Mouse (Mus musculus): ENCODE measurements at regions not wholly inside any gene's neighbourhood (a gene's known extent, or its start where the extent isn't known, plus 50 kb on each side); places are given as distances from the start of the nearest gene placed in this dataset.
A peak's percentile ranks its signal among the peaks of the same experiment; 100 is the strongest.

- no peaks in the 10 kb centered on the region for H3K4me1 ChIP-seq (ENCODE audit: control insufficient read depth, insufficient read depth, low read length)
- H3K27ac ChIP-seq (ENCODE audit: insufficient read depth, low read length): no peak overlapping the region
- peaks cover 1% of the 10 kb centered on the region; the same call in 1 of the 2 replicates for H3K27me3 ChIP-seq (ENCODE audit: control insufficient read depth, insufficient read depth, low read length)
- TF ChIP-seq POLR2A (IDR thresholded peaks at IDR 0.05; ENCODE audit: borderline replicate concordance, insufficient read depth, low read length): no peak
- no peak for TF ChIP-seq CTCF (IDR thresholded peaks at IDR 0.05; ENCODE audit: borderline replicate concordance, insufficient read depth, low read depth, low read length)
- WGBS: 36% methylated on average over 19 of the region's 19 CpGs
- no peak for DNase-seq
- no peak overlapping the region for H3K4me3 ChIP-seq (replicated peaks; ENCODE audit: insufficient read depth, low read depth, low read length)
Measured at GRCm38 (mm10) chr2:159080784-159081544, 286.4 kb downstream of the Dhx35 start.

DNA sequence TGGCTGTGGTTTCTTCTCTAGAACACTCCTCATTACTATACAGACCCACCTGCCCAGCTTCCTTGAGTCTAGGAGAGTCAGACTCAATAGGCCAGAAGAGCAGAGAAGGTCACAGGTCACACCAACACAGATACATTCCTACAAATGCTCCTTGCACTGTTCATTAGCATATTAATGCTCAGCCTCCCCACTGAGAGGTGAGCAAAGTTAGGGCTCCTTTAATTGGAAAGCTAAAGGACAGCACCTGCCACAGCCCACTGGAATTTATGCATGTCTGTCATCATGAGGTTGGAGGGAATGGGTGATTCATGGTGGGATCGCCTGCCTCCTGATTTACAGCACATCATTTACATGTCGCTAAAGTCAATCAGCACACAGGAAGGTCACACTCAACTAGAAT, 292.2 kb downstream of the Dhx35 start:
- no peak for TF ChIP-seq CTCF (IDR thresholded peaks at IDR 0.05; ENCODE audit: borderline replicate concordance, insufficient read depth, low read depth, low read length)
- no peak for TF ChIP-seq POLR2A (IDR thresholded peaks at IDR 0.05; ENCODE audit: borderline replicate concordance, insufficient read depth, low read length)
- H3K27me3 ChIP-seq (ENCODE audit: control insufficient read depth, insufficient read depth, low read length): no peaks in the 10 kb centered on the region; the same call in 1 of the 2 replicates
- no peak overlapping the region for H3K27ac ChIP-seq (ENCODE audit: insufficient read depth, low read length)
- DNase-seq: no peak
- H3K4me1 ChIP-seq (ENCODE audit: control insufficient read depth, insufficient read depth, low read length): no peaks in the 10 kb centered on the region
- no peak overlapping the region for H3K4me3 ChIP-seq (replicated peaks; ENCODE audit: insufficient read depth, low read depth, low read length)
- 89% methylated on average over 2 of the region's 2 CpGs for WGBS

DNA sequence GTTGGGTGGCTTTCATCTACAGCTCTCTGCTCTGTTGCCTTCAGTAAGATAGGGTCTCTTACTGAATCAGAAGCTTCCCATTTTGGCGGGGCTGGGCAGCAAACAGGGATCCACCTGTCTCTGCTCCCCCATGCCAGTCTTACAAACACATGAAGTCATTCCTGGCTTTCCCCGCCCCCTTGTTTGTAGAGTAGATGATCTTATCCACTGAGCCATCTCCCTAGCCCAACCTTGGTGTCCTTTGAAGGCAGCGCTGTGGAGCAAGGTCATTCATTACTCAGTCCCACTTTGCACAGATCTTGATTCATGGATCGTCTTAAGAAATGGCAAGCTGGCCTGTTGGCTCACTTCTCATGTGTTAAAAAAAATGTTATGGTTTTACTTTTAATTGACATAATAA, 293.6 kb downstream of the Dhx35 start:
- 95% methylated on average over 4 of the region's 4 CpGs for WGBS
- TF ChIP-seq POLR2A (IDR thresholded peaks at IDR 0.05; ENCODE audit: borderline replicate concordance, insufficient read depth, low read length) (no peak), CTCF (IDR thresholded peaks at IDR 0.05; ENCODE audit: borderline replicate concordance, insufficient read depth, low read depth, low read length) (no peak)

DNA sequence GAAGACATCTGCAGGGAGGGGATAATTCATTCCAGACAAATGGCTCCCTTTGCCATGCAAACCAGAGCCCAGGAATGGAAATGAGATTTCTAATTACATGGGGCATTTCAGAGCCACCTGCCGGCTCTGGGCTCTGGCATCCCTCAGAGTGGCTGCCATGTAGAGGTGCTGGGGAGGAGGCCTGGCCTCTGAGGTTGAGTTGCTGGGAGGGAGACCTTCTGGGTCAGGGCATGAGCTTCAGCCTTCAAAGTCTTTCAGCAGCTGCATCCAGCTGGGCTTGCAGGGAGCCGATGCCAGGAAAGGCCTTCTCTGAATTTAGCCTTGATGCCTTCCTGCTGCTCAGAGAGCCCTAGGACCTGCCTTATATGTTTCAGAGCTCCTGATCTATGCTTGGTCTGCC, 302.1 kb downstream of the Dhx35 start:
- H3K27ac ChIP-seq (ENCODE audit: insufficient read depth, low read length): no peak overlapping the region
- no peaks in the 10 kb centered on the region; the same call in 1 of the 2 replicates for H3K27me3 ChIP-seq (ENCODE audit: control insufficient read depth, insufficient read depth, low read length)
- no peaks in the 10 kb centered on the region for H3K4me1 ChIP-seq (ENCODE audit: control insufficient read depth, insufficient read depth, low read length)
- 68% methylated on average over 2 of the region's 2 CpGs for WGBS
- H3K4me3 ChIP-seq (replicated peaks; ENCODE audit: insufficient read depth, low read depth, low read length): no peak overlapping the region
- TF ChIP-seq POLR2A (IDR thresholded peaks at IDR 0.05; ENCODE audit: borderline replicate concordance, insufficient read depth, low read length) (no peak), CTCF (IDR thresholded peaks at IDR 0.05; ENCODE audit: borderline replicate concordance, insufficient read depth, low read depth, low read length) (no peak)
- DNase-seq: no peak

More for the DNA sequence above, 293.6 kb downstream of the Dhx35 start:
- Histone ChIP-seq H3K27me3 (ENCODE audit: control insufficient read depth, insufficient read depth, low read length) (no peaks in the 10 kb centered on the region; the same call in 1 of the 2 replicates), H3K27ac (ENCODE audit: insufficient read depth, low read length) (no peak overlapping the region), H3K4me3 (replicated peaks; ENCODE audit: insufficient read depth, low read depth, low read length) (no peak overlapping the region), H3K4me1 (ENCODE audit: control insufficient read depth, insufficient read depth, low read length) (no peaks in the 10 kb centered on the region)
- DNase-seq: no peak

- no peak for DNase-seq
- 73% methylated on average over 6 of the region's 6 CpGs for WGBS
- no peaks in the 10 kb centered on the region for H3K27me3 ChIP-seq (ENCODE audit: control insufficient read depth, insufficient read depth, low read length)
- H3K4me3 ChIP-seq (replicated peaks; ENCODE audit: insufficient read depth, low read depth, low read length): no peak overlapping the region
- H3K4me1 ChIP-seq (ENCODE audit: control insufficient read depth, insufficient read depth, low read length): no peaks in the 10 kb centered on the region
- no peak overlapping the region for H3K27ac ChIP-seq (ENCODE audit: insufficient read depth, low read length)
- TF ChIP-seq CTCF (IDR thresholded peaks at IDR 0.05; ENCODE audit: borderline replicate concordance, insufficient read depth, low read depth, low read length): no peak
- no peak for TF ChIP-seq POLR2A (IDR thresholded peaks at IDR 0.05; ENCODE audit: borderline replicate concordance, insufficient read depth, low read length)
Measured at GRCm38 (mm10) chr2:159134042-159134441, 339.4 kb downstream of the Dhx35 start.

GRCm38 (mm10) chr2:159138603-159139002, 344.0 kb downstream of the Dhx35 start:
- Histone ChIP-seq H3K27ac (ENCODE audit: insufficient read depth, low read length) (no peak overlapping the region), H3K4me1 (ENCODE audit: control insufficient read depth, insufficient read depth, low read length) (no peaks in the 10 kb centered on the region), H3K4me3 (replicated peaks; ENCODE audit: insufficient read depth, low read depth, low read length) (no peak overlapping the region), H3K27me3 (ENCODE audit: control insufficient read depth, insufficient read depth, low read length) (no peaks in the 10 kb centered on the region)
- WGBS: 98% methylated on average over 2 of the region's 2 CpGs
- no peak for DNase-seq
- TF ChIP-seq POLR2A (IDR thresholded peaks at IDR 0.05; ENCODE audit: borderline replicate concordance, insufficient read depth, low read length): no peak
- TF ChIP-seq CTCF (IDR thresholded peaks at IDR 0.05; ENCODE audit: borderline replicate concordance, insufficient read depth, low read depth, low read length): no peak

- WGBS: 54% methylated on average over 6 of the region's 6 CpGs
- Histone ChIP-seq H3K27ac (ENCODE audit: insufficient read depth, low read length) (no peak overlapping the region), H3K27me3 (ENCODE audit: control insufficient read depth, insufficient read depth, low read length) (no peaks in the 10 kb centered on the region), H3K4me1 (ENCODE audit: control insufficient read depth, insufficient read depth, low read length) (no peaks in the 10 kb centered on the region), H3K4me3 (replicated peaks; ENCODE audit: insufficient read depth, low read depth, low read length) (no peak overlapping the region)
- DNase-seq: no peak
- no peak for TF ChIP-seq POLR2A (IDR thresholded peaks at IDR 0.05; ENCODE audit: borderline replicate concordance, insufficient read depth, low read length)
- no peak for TF ChIP-seq CTCF (IDR thresholded peaks at IDR 0.05; ENCODE audit: borderline replicate concordance, insufficient read depth, low read depth, low read length)
Measured at GRCm38 (mm10) chr2:159145980-159146379, 351.4 kb downstream of the Dhx35 start.

DNA sequence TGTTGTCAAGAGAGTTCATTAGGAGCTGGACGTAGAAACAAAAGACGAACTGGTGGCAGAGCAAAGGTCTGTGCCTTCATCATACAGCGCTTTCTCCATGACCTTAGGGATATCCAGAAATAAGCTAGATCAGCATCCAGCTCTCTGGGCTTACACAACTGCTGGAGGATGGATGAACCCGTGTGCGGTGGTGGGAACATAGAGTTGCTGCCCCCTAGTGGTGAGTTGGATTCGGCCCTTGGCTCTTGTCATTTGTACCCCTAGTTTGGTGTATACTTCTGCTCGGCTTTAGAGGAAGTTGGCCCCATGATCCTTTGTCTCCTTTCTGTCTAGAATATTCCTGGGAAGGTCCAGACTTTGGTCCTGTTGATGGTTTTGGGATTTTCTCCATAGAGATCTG, 369.4 kb downstream of the Dhx35 start:
- TF ChIP-seq CTCF (IDR thresholded peaks at IDR 0.05; ENCODE audit: borderline replicate concordance, insufficient read depth, low read depth, low read length): peak; percentile 73; the same call in 1 of the 2 replicates
- TF ChIP-seq POLR2A (IDR thresholded peaks at IDR 0.05; ENCODE audit: borderline replicate concordance, insufficient read depth, low read length): no peak
- Histone ChIP-seq H3K27me3 (ENCODE audit: control insufficient read depth, insufficient read depth, low read length) (no peaks in the 10 kb centered on the region; the same call in 1 of the 2 replicates), H3K27ac (ENCODE audit: insufficient read depth, low read length) (no peak overlapping the region), H3K4me3 (replicated peaks; ENCODE audit: insufficient read depth, low read depth, low read length) (no peak overlapping the region), H3K4me1 (ENCODE audit: control insufficient read depth, insufficient read depth, low read length) (no peaks in the 10 kb centered on the region)
- 45% methylated on average over 7 of the region's 7 CpGs for WGBS
- DNase-seq: peak; percentile 25 to 40
